Mouse (Mus musculus): Measurements from ENCODE around the gene Ppl.

- TF ChIP-seq HCFC1 (IDR thresholded peaks at IDR 0.05; ENCODE audit: borderline replicate concordance, insufficient read depth, low read length) (no peak), CHD2 (IDR thresholded peaks at IDR 0.05; ENCODE audit: low read depth, low read length) (no peak), ZNF384 (IDR thresholded peaks at IDR 0.05; ENCODE audit: low read depth, low read length) (no peak), MAFK (IDR thresholded peaks at IDR 0.05; ENCODE audit: insufficient read depth, low read depth, low read length) (no peak)
These were observed 2.0 kb downstream of the Ppl start for GRCm38 (mm10) chr16:5130196-5130595.

All from ES-E14 (cell line).